Mouse (Mus musculus) ES-Bruce4 (cell line): Measurements from ENCODE around the gene Pcsk2.

Source experiments
- CTCF ChIP-seq: IDR thresholded peaks from one replicate; pipeline ENCODE4 v1.8.1; 2011; ENCODE audit warnings: low read depth, low read length
- EP300 ChIP-seq: IDR thresholded peaks from 2 replicates; pipeline ENCODE4 v1.6.1; 2011; ENCODE audit warnings: low read depth, low read length; ENCODE audit not compliant: insufficient read depth
- POLR2A ChIP-seq: IDR thresholded peaks from one replicate; pipeline ENCODE4 v1.8.1; 2011; ENCODE audit warnings: low read length; ENCODE audit not compliant: insufficient read depth

DNA sequence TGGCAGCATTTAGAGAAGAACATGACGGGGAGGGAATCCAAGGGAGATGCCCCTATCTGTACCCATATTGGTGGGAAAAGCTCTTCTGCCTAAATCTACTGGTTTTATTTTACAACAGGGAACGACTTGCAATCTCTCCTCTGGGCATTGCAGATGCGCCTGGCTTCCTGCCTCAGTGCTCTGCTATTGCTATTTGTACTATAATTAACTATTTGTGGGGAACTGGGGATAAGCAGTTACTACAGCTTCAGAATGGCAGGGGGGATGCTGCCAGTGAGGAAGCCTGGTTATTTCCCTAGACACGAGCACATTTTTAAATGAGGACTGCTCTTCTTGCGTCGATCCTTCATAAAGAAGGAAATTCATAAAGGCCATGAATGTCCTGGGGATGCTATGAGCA, 39.4 kb downstream of the Pcsk2 start:
- TF ChIP-seq CTCF (no peak), POLR2A (no peak), EP300 (no peak)
